Mouse (Mus musculus) spleen, adult 10 weeks (tissue): ENCODE data around the gene Gm10775. TPM values are rescaled to one million over a fixed set of nuclear protein-coding genes. Genes with fewer than 3 reads are reported as not detected.

Experiments used
- polyA plus RNA-seq: library from polyadenylated mRNA; stranded (reverse); fragments of 350-450 nt; fragmentation: Illumina TruSeq; extraction: RNeasy Lipid Tissue Mini Kit (QIAGEN cat#74804); gene quantifications from one replicate; pipeline ENCODE4 v1.2.3, GENCODE M21; 2015; ENCODE audit warnings: low replicate concordance; ENCODE audit not compliant: insufficient read depth

The Gm10775 gene
- polyA plus RNA-seq: not detected

GRCm38 (mm10) chr13:65259239-65259638 is at the start of gene Gm10775:
TSS of gene Gm10775 (plus strand) at chr13:65259539.

GRCm38 (mm10) chr13:65278383-65279341 is 19.3 kb downstream of the Gm10775 start, which contains the start of gene Zfp369:
TSS of gene Zfp369 (plus strand) at chr13:65278814.

Other genes starting within 250 kb of the Gm10775 start
- not detected for gene Spata31d1c, start 226.5 kb upstream of the Gm10775 start, polyA plus RNA-seq
- gene Prss47, start 206.8 kb upstream of the Gm10775 start, polyA plus RNA-seq: not detected
- 59.8 TPM for gene Mfsd14b, start 146.6 kb upstream of the Gm10775 start, polyA plus RNA-seq
- not detected for gene Olfr465-ps1, start 121.5 kb upstream of the Gm10775 start, polyA plus RNA-seq
- not detected for gene Olfr466, start 109.3 kb upstream of the Gm10775 start, polyA plus RNA-seq
- not detected for gene Nlrp4f, start 53.6 kb upstream of the Gm10775 start, polyA plus RNA-seq
- 53.0 TPM for gene Zfp369, start 19.3 kb downstream of the Gm10775 start, polyA plus RNA-seq